In the genomic region with DNA sequence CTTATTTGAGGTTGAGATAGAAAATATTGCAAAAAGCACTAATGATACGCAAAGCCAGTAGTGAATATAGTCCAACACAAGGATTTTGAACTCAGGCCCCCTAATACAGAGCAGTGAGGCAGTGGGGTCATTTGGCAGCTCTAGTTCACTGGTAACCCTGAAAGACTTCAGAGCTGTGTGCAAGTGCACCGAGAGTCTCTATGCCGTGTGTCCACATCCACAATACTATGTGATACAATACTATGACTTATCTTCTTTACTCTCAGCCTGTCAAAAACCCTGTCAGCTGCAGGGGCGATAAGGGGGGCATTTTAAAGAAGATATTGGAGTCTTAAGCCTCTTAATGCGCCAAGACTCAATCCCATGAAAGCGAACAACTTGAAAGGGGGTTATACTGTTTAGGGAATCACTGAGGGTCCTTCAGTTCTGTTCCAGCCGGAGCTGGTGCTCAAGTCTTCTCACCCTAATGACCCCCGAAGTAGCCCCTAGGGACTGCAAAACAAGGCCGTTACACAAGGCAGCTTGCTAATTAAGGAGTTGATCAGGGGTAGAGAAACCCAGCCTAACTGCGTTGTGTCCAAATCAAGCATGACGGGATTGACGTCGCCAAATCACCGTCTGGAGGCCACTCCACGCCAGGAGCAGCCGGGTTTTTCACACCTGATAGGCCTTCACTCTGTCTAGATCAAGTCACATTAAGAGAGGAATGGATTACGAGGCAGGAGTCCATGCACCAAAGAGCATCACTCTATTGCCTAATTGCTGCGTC, we compare ENCODE assay signal across 16 mouse cellular contexts.
DNase-seq lines count a peak whose midpoint lies in the region; ATAC-seq and TF ChIP-seq lines count a peak whose summit lies in the region.
"Had no signal": no experiment of that assay in that cellular context is flagged by ENCODE, and none has a peak within 500 bp of the region (broad histone marks: within the 10 kb centered on the region; RNA-seq: fewer than 3 reads in every experiment).

No protein-coding gene starts in this region.

- H3K27me3 ChIP-seq in forebrain, embryonic 10.5 days (ENCODE audit: poor library complexity, severe bottlenecking): no peaks in the 10 kb centered on the region
- no peaks in the 10 kb centered on the region for H3K27me3 ChIP-seq in forebrain, embryonic 15.5 days
- H3K27me3 ChIP-seq in embryonic facial prominence, embryonic 10.5 days (replicated peaks; ENCODE audit: low read depth, poor library complexity, severe bottlenecking): no peaks in the 10 kb centered on the region
- no peaks in the 10 kb centered on the region for H3K27me3 ChIP-seq in hindbrain, embryonic 16.5 days (replicated peaks; ENCODE audit: control insufficient read depth, insufficient read depth, low read length)
- no peaks in the 10 kb centered on the region for H3K27me3 ChIP-seq in midbrain, postnatal 0 days (ENCODE audit: insufficient read depth, low read length)
- H3K27me3 ChIP-seq: embryonic facial prominence, embryonic 12.5 days; heart, embryonic 15.5 days; limb, embryonic 15.5 days had no signal

- H3K9me3 ChIP-seq in forebrain, embryonic 10.5 days: no peaks in the 10 kb centered on the region
- no peaks in the 10 kb centered on the region for H3K9me3 ChIP-seq in forebrain, embryonic 15.5 days
- no peaks in the 10 kb centered on the region for H3K9me3 ChIP-seq in embryonic facial prominence, embryonic 10.5 days
- H3K9me3 ChIP-seq in hindbrain, embryonic 16.5 days (ENCODE audit: control insufficient read depth, low read length): no peaks in the 10 kb centered on the region
- no peaks in the 10 kb centered on the region for H3K9me3 ChIP-seq in midbrain, postnatal 0 days (ENCODE audit: low read length)
- H3K9me3 ChIP-seq: embryonic facial prominence, embryonic 12.5 days; heart, embryonic 15.5 days; limb, embryonic 15.5 days had no signal

- 38% methylated on average over 18 of the region's 18 CpGs for WGBS in forebrain, embryonic 10.5 days
- WGBS in forebrain, embryonic 15.5 days: 28% methylated on average over 18 of the region's 18 CpGs
- 50% methylated on average over 18 of the region's 18 CpGs for WGBS in embryonic facial prominence, embryonic 10.5 days
- 54% methylated on average over 18 of the region's 18 CpGs for WGBS in hindbrain, embryonic 16.5 days
- 29% methylated on average over 18 of the region's 18 CpGs for WGBS in midbrain, postnatal 0 days

- H3K4me1 ChIP-seq in forebrain, embryonic 10.5 days: peaks cover 19% of the 10 kb centered on the region
- peaks cover 22% of the 10 kb centered on the region; the same call in 1 of the 2 replicates for H3K4me1 ChIP-seq in forebrain, embryonic 15.5 days
- H3K4me1 ChIP-seq in embryonic facial prominence, embryonic 10.5 days: peaks cover 7% of the 10 kb centered on the region
- no peaks in the 10 kb centered on the region for H3K4me1 ChIP-seq in hindbrain, embryonic 16.5 days (ENCODE audit: control insufficient read depth, insufficient read depth, low read depth, low read length)
- H3K4me1 ChIP-seq in midbrain, postnatal 0 days (ENCODE audit: insufficient read depth, low read length): no peaks in the 10 kb centered on the region
- H3K4me1 ChIP-seq: embryonic facial prominence, embryonic 12.5 days; heart, embryonic 15.5 days; limb, embryonic 15.5 days had no signal

- no peak overlapping the region for H3K9ac ChIP-seq in forebrain, embryonic 15.5 days (replicated peaks)
- H3K9ac ChIP-seq in hindbrain, embryonic 16.5 days (ENCODE audit: low read depth, low read length): no peak overlapping the region
- H3K9ac ChIP-seq in midbrain, postnatal 0 days (replicated peaks; ENCODE audit: low read length, poor library complexity, severe bottlenecking): no peak overlapping the region
- H3K9ac ChIP-seq: embryonic facial prominence, embryonic 12.5 days; heart, embryonic 15.5 days; limb, embryonic 15.5 days; liver, postnatal 0 days had no signal

- no peak overlapping the region for H3K27ac ChIP-seq in forebrain, embryonic 10.5 days
- no peak overlapping the region for H3K27ac ChIP-seq in forebrain, embryonic 15.5 days (replicated peaks)
- no peak overlapping the region for H3K27ac ChIP-seq in embryonic facial prominence, embryonic 10.5 days (replicated peaks)
- H3K27ac ChIP-seq in hindbrain, embryonic 16.5 days (ENCODE audit: low read depth, low read length): no peak overlapping the region
- H3K27ac ChIP-seq in midbrain, postnatal 0 days (ENCODE audit: low read depth, low read length): no peak overlapping the region
- H3K27ac ChIP-seq: embryonic facial prominence, embryonic 12.5 days; heart, embryonic 15.5 days; limb, embryonic 15.5 days had no signal

- H3K4me2 ChIP-seq in forebrain, embryonic 15.5 days (replicated peaks): no peak overlapping the region
- no peak overlapping the region for H3K4me2 ChIP-seq in hindbrain, embryonic 16.5 days (ENCODE audit: low read length)
- no peak overlapping the region for H3K4me2 ChIP-seq in midbrain, postnatal 0 days (ENCODE audit: low read depth, low read length, poor library complexity, severe bottlenecking)
- H3K4me2 ChIP-seq: embryonic facial prominence, embryonic 12.5 days; heart, embryonic 15.5 days; limb, embryonic 15.5 days had no signal

- H3K36me3 ChIP-seq in forebrain, embryonic 10.5 days (replicated peaks): no peaks in the 10 kb centered on the region
- H3K36me3 ChIP-seq in forebrain, embryonic 15.5 days: no peaks in the 10 kb centered on the region
- H3K36me3 ChIP-seq in embryonic facial prominence, embryonic 10.5 days (replicated peaks): no peaks in the 10 kb centered on the region
- no peaks in the 10 kb centered on the region for H3K36me3 ChIP-seq in hindbrain, embryonic 16.5 days (ENCODE audit: control insufficient read depth, insufficient read depth, low read length)
- H3K36me3 ChIP-seq in midbrain, postnatal 0 days (ENCODE audit: insufficient read depth, low read length): no peaks in the 10 kb centered on the region
- H3K36me3 ChIP-seq: embryonic facial prominence, embryonic 12.5 days; heart, embryonic 15.5 days; limb, embryonic 15.5 days had no signal

- peak; percentile 16 for DNase-seq in forebrain, embryonic 10.5 days (ENCODE audit: extremely low spot score, low spot score)
- peak; percentile 23 for DNase-seq in embryonic facial prominence, embryonic 10.5 days (ENCODE audit: low spot score)
- peak; percentile 46 for DNase-seq in midbrain, postnatal 0 days (ENCODE audit: low spot score)
- DNase-seq in right cerebral cortex, postnatal 4 days: no peak
- DNase-seq in heart, adult 9 months (ENCODE audit: low spot score in 2 of 2): no peak
- no peak for DNase-seq in right cerebral cortex, postnatal 10 days (ENCODE audit: low spot score in 2 of 2)
- DNase-seq: B cell, adult 2 months; cerebellum, adult 11-12 months; kidney, adult 2 months; liver, postnatal 0 days had no signal

- H3K4me3 ChIP-seq in forebrain, embryonic 10.5 days: no peak overlapping the region
- no peak overlapping the region for H3K4me3 ChIP-seq in forebrain, embryonic 15.5 days
- H3K4me3 ChIP-seq in embryonic facial prominence, embryonic 10.5 days: no peak overlapping the region
- H3K4me3 ChIP-seq in hindbrain, embryonic 16.5 days (ENCODE audit: low read length): no peak overlapping the region
- no peak overlapping the region for H3K4me3 ChIP-seq in midbrain, postnatal 0 days (ENCODE audit: low read depth, low read length)
- H3K4me3 ChIP-seq: embryonic facial prominence, embryonic 12.5 days; heart, embryonic 15.5 days; limb, embryonic 15.5 days had no signal

- no peak for TF ChIP-seq CTCF in midbrain, postnatal 0 days (IDR thresholded peaks at IDR 0.05)

- ATAC-seq in forebrain, embryonic 15.5 days (replicated peaks): no peak
- peak; percentile 80 for ATAC-seq in hindbrain, embryonic 16.5 days
- peak; percentile 44; the same call in 1 of the 2 replicates for ATAC-seq in midbrain, postnatal 0 days (ENCODE audit: low FRiP score)
- ATAC-seq: liver, postnatal 0 days; Patski had no signal

Comparison
In these comparisons a context has a peak if more than half of its experiments do, and no peak if none do; other contexts are left out.
1. DNase-seq: peak in forebrain, embryonic 10.5 days (single experiment), embryonic facial prominence, embryonic 10.5 days (single experiment) and midbrain, postnatal 0 days (single experiment); none in right cerebral cortex, postnatal 4 days (single experiment), heart, adult 9 months (0 of 2) and right cerebral cortex, postnatal 10 days (0 of 2).